Comparison of ENCODE assay signal across 8 mouse cellular contexts in genomic region chr12:116550031-116550430, GRCm38 (mm10).
A peak's percentile ranks its signal among the peaks of the same experiment; 100 is the strongest.
DNase-seq lines count a peak whose midpoint lies in the region; ATAC-seq and TF ChIP-seq lines count a peak whose summit lies in the region.

No protein-coding gene starts in this region.

- 0 out of 2 replicates have a peak, but pooled peaks have one; percentile 46 for ATAC-seq in neural tube, embryonic 15.5 days (ENCODE audit: low FRiP score)

- H3K4me1 ChIP-seq in neural tube, embryonic 15.5 days, result peaks cover 24% of the 10 kb centered on the region; the same call in 1 of the 2 replicates
- H3K4me1 ChIP-seq in thymus, adult 2 months (replicated peaks; ENCODE audit: control insufficient read depth, insufficient read depth, low read length), result no peaks in the 10 kb centered on the region

- TF ChIP-seq POLR2A in thymus, adult 2 months (IDR thresholded peaks at IDR 0.05; ENCODE audit: control insufficient read depth, extremely low read depth, insufficient read depth, low read length, poor library complexity), result no peak

- no peaks in the 10 kb centered on the region for H3K9me3 ChIP-seq in neural tube, embryonic 15.5 days (replicated peaks)

- H3K36me3 ChIP-seq in neural tube, embryonic 15.5 days, result no peaks in the 10 kb centered on the region
- H3K36me3 ChIP-seq in thymus, adult 2 months (ENCODE audit: control insufficient read depth, insufficient read depth, low read length), result no peaks in the 10 kb centered on the region

- 0 out of 2 replicates have a peak overlapping the region, but pooled peaks have one; percentile 18 for H3K27ac ChIP-seq in neural tube, embryonic 15.5 days (replicated peaks)
- H3K27ac ChIP-seq in thymus, adult 2 months (ENCODE audit: control insufficient read depth, insufficient read depth, low read length), result no peak overlapping the region

- H3K9ac ChIP-seq in neural tube, embryonic 15.5 days (replicated peaks), result no peak overlapping the region

- no peak overlapping the region for H3K4me2 ChIP-seq in neural tube, embryonic 15.5 days

- 71% methylated on average over 1 of the region's 1 CpGs for WGBS in neural tube, embryonic 15.5 days
- WGBS in thymus, adult 2 months, result 100% methylated on average over 1 of the region's 1 CpGs

- DNase-seq in neural tube, embryonic 10.5 days (ENCODE audit: extremely low spot score, low spot score), result no peak
- peak; percentile 79 to 95 for DNase-seq in cerebellum, adult 18-20 months
- peak; percentile 78 to 90 for DNase-seq in kidney, adult 8-10 months
- peak; percentile 65 for DNase-seq in lung, postnatal 10 days
- DNase-seq in thymus, adult 2 months, result no peak
- DNase-seq in thymus, postnatal 25 days, result no peak
- DNase-seq in gastrocnemius, postnatal 14 days, result no peak

- intact Hi-C loops in gastrocnemius, postnatal 14 days (cut with DNase I; ENCODE audit: low total_unique reads), result no loop called here

- no peak for TF ChIP-seq CTCF in thymus, adult 2 months (IDR thresholded peaks at IDR 0.05; ENCODE audit: borderline replicate concordance, control insufficient read depth, extremely low read depth, insufficient read depth, low read length, poor library complexity)

- H3K4me3 ChIP-seq in neural tube, embryonic 15.5 days (replicated peaks), result no peak overlapping the region
- no peak overlapping the region for H3K4me3 ChIP-seq in thymus, adult 2 months (ENCODE audit: control insufficient read depth, insufficient read depth, low read length)

- H3K27me3 ChIP-seq in neural tube, embryonic 15.5 days (replicated peaks), result no peaks in the 10 kb centered on the region
- H3K27me3 ChIP-seq in thymus, adult 2 months (ENCODE audit: control insufficient read depth, insufficient read depth, low read length), result no peaks in the 10 kb centered on the region

Comparison
In these comparisons a context has a peak if more than half of its experiments do, and no peak if none do; other contexts are left out.
1. DNase-seq: peak in cerebellum, adult 18-20 months (2 of 2), kidney, adult 8-10 months (2 of 2) and lung, postnatal 10 days (single experiment); none in neural tube, embryonic 10.5 days (single experiment), thymus, adult 2 months (single experiment), thymus, postnatal 25 days (single experiment) and gastrocnemius, postnatal 14 days (single experiment).